Mouse (Mus musculus): ENCODE measurements around the gene Zscan5b. TPM values are rescaled to one million over a fixed set of nuclear protein-coding genes. Genes with fewer than 3 reads are reported as not detected.
"Not testable (repeated sequence)": the region's sequence is repeated elsewhere in the genome, so short reads cannot be mapped to it uniquely, and the experiment has no call there.

The Zscan5b gene
- polyA plus RNA-seq, 1 experiment from 2014 or later: not detected

DNA sequence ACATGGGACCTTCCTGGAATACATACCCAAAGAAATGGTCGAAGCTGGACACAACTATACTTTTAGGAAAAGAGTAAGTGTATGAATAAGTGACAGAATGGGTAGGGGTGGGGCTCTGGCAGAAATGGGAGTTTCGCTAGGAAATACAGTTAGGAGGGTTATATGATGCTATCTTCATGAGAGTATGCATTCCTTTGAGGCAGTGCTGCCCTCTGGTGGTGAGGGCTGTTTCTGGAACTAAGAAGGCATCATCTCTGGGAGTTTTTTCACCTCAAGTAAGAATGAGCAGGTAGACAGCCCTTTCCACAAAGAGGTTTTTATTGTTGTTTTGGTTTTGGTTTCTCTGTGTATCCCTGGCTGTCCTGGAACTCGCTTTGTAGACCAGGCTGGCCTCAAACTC lies 30.7 kb upstream of the Zscan5b start:
- Histone ChIP-seq H3K36me3 (ENCODE audit: poor library complexity, severe bottlenecking) (peaks cover 42% of the 10 kb centered on the region), H3K9ac (no peak overlapping the region), H3K9me3 (replicated peaks) (no peaks in the 10 kb centered on the region), H3K4me3 (no peak overlapping the region), H3K4me2 (no peak overlapping the region), H3K27me3 (no peaks in the 10 kb centered on the region), H3K4me1 (no peaks in the 10 kb centered on the region), H3K27ac (no peak overlapping the region)
- WGBS: 37% methylated on average over 3 of the region's 3 CpGs
- peak; percentile 34; the same call in 1 of the 2 replicates for ATAC-seq

DNA sequence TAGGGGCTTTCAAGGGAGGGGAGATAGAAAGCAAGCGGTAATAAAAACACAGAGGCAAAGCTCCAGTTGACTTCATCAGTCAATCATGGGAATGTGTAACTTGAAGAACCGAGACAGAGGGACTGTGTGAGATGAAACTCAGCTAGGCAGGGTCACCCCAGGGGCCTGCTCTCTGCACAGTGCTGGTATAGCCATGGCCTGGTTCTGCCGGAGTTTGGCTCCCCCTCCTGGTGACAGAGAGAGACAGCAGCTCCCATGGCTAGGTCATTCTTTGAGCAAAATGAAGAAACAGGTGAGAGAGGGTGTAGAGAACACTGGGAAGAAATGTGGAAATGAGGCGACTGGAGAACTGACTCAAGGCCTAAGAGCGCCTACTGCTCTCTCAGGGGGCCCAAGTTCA lies 27.9 kb upstream of the Zscan5b start:
- WGBS: 20% methylated on average over 5 of the region's 5 CpGs
- H3K9me3 ChIP-seq (replicated peaks): no peaks in the 10 kb centered on the region

GRCm38 (mm10) chr7:6195777-6196176 lies 26.3 kb upstream of the Zscan5b start:
- no peaks in the 10 kb centered on the region for H3K27me3 ChIP-seq
- no peaks in the 10 kb centered on the region for H3K36me3 ChIP-seq (ENCODE audit: poor library complexity, severe bottlenecking)
- no peaks in the 10 kb centered on the region; the same call in 1 of the 2 replicates for H3K9me3 ChIP-seq (replicated peaks)
- no peak overlapping the region for H3K4me2 ChIP-seq
- 59% methylated on average over 2 of the region's 2 CpGs for WGBS
- no peak overlapping the region for H3K9ac ChIP-seq
- ATAC-seq: no peak
- H3K4me1 ChIP-seq: no peaks in the 10 kb centered on the region
- no peak overlapping the region for H3K27ac ChIP-seq
- no peak overlapping the region for H3K4me3 ChIP-seq

More for the DNA sequence above, 27.9 kb upstream of the Zscan5b start:
- ATAC-seq: peak; percentile 80
- Histone ChIP-seq H3K27me3 (no peaks in the 10 kb centered on the region), H3K4me2 (no peak overlapping the region), H3K9ac (no peak overlapping the region), H3K27ac (no peak overlapping the region), H3K36me3 (ENCODE audit: poor library complexity, severe bottlenecking) (peaks cover 15% of the 10 kb centered on the region), H3K4me1 (no peaks in the 10 kb centered on the region), H3K4me3 (no peak overlapping the region)

- no peak within 1 kb of the TSS for H3K9ac ChIP-seq
- H3K36me3 ChIP-seq (ENCODE audit: poor library complexity, severe bottlenecking): no peaks in the 10 kb centered on the region
- no peak within 1 kb of the TSS for H3K4me3 ChIP-seq
- no peak for ATAC-seq
- WGBS: 68% methylated on average over 3 of the region's 3 CpGs
- no peaks in the 10 kb centered on the region for H3K4me1 ChIP-seq
- H3K9me3 ChIP-seq (replicated peaks): no peaks in the 10 kb centered on the region; the same call in 1 of the 2 replicates
- H3K4me2 ChIP-seq: no peak within 1 kb of the TSS
- no peaks in the 10 kb centered on the region for H3K27me3 ChIP-seq
- no peak within 1 kb of the TSS for H3K27ac ChIP-seq
Measured at GRCm38 (mm10) chr7:6196790-6197189, 25.3 kb upstream of the Zscan5b start, which contains the start of gene Galp. TSS of gene Galp (plus strand) at chr7:6197090.

- no peak overlapping the region for H3K4me2 ChIP-seq
Measured at GRCm38 (mm10) chr7:6204200-6204599, 17.9 kb upstream of the Zscan5b start.

DNA sequence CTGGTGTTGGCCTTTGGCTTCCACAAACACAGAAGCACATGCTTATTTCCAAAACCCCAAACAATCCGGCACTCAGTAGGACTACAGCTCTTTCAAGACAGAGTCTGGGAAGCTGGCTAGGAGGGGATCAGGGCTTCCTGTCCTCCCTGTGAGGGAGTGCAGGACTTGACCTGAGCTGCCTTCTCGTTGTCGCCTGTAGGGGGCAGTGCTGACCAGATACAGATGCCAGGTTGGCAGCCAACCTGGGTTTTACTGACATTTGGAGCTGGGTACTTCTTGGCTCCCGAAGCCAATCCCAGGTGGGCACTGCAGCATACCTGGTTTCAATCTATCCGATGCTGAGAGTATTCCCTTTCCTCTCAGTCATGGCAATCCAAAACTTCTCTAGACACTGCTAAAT lies 8.9 kb upstream of the Zscan5b start:
- no peaks in the 10 kb centered on the region for H3K36me3 ChIP-seq (ENCODE audit: poor library complexity, severe bottlenecking)
- H3K4me1 ChIP-seq: no peaks in the 10 kb centered on the region
- no peak overlapping the region for H3K4me3 ChIP-seq
- no peak overlapping the region for H3K27ac ChIP-seq
- peaks cover 24% of the 10 kb centered on the region for H3K9me3 ChIP-seq (replicated peaks)
- no peak overlapping the region for H3K9ac ChIP-seq
- H3K27me3 ChIP-seq: no peaks in the 10 kb centered on the region
- ATAC-seq: no peak
- 57% methylated on average over 5 of the region's 5 CpGs for WGBS
- H3K4me2 ChIP-seq: no peak overlapping the region

More at GRCm38 (mm10) chr7:6204200-6204599, 17.9 kb upstream of the Zscan5b start:
- Histone ChIP-seq H3K4me3 (no peak overlapping the region), H3K27me3 (no peaks in the 10 kb centered on the region), H3K36me3 (ENCODE audit: poor library complexity, severe bottlenecking) (no peaks in the 10 kb centered on the region), H3K9me3 (replicated peaks) (no peaks in the 10 kb centered on the region; the same call in none of the 2 replicates), H3K4me1 (no peaks in the 10 kb centered on the region), H3K9ac (no peak overlapping the region), H3K27ac (no peak overlapping the region)
- WGBS: 80% methylated on average over 3 of the region's 3 CpGs
- ATAC-seq: no peak

- not testable (repeated sequence) for ATAC-seq; H3K4me2 ChIP-seq; H3K36me3 ChIP-seq (ENCODE audit: poor library complexity, severe bottlenecking); H3K9ac ChIP-seq; H3K27ac ChIP-seq; H3K4me3 ChIP-seq; H3K4me1 ChIP-seq; H3K27me3 ChIP-seq
- 65% methylated on average over 4 of the region's 4 CpGs for WGBS
- peaks cover 24% of the 10 kb centered on the region for H3K9me3 ChIP-seq (replicated peaks)
Measured at GRCm38 (mm10) chr7:6214691-6215090, 7.4 kb upstream of the Zscan5b start.

DNA sequence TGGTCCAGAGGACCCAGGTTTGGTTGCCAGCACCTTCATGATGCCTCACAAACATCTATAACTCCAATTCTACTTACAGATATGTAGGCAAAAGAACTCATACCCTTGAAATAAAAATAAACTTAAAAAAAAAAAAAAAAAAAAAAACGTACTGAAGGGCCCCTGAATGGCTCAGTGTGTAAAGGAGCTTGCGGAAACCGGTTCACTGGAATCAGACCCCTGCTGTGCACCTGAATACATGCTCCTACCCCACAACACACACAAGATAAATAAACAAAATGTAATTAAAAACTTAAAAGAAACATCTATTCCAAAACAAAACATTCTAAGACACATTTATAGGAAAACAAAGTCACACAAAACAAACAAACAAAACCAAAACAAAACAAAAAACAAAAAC lies 1.9 kb upstream of the Zscan5b start:
- Histone ChIP-seq H3K27me3 (no peaks in the 10 kb centered on the region), H3K4me2 (no peak overlapping the region)
- 38% methylated on average over 3 of the region's 3 CpGs for WGBS

GRCm38 (mm10) chr7:6228491-6228890 lies 6.4 kb downstream of the Zscan5b start:
- not testable (repeated sequence) for H3K4me1 ChIP-seq; H3K27me3 ChIP-seq; H3K4me3 ChIP-seq; H3K4me2 ChIP-seq; ATAC-seq; H3K27ac ChIP-seq; H3K9ac ChIP-seq; H3K36me3 ChIP-seq (ENCODE audit: poor library complexity, severe bottlenecking)
- WGBS: 54% methylated on average over 8 of the region's 8 CpGs
- H3K9me3 ChIP-seq (replicated peaks): peaks cover 25% of the 10 kb centered on the region

More for the DNA sequence above, 1.9 kb upstream of the Zscan5b start:
- Histone ChIP-seq H3K9ac (no peak overlapping the region), H3K27ac (no peak overlapping the region), H3K4me3 (no peak overlapping the region), H3K36me3 (ENCODE audit: poor library complexity, severe bottlenecking) (no peaks in the 10 kb centered on the region), H3K9me3 (replicated peaks) (peaks cover 21% of the 10 kb centered on the region; the same call in 1 of the 2 replicates), H3K4me1 (no peaks in the 10 kb centered on the region)
- no peak for ATAC-seq

- Histone ChIP-seq H3K4me3 (no peak overlapping the region), H3K9me3 (replicated peaks) (0 out of 2 replicates have a peak, but pooled peaks cover under 1% of the 10 kb centered on the region), H3K4me1 (no peaks in the 10 kb centered on the region), H3K4me2 (no peak overlapping the region), H3K27ac (no peak overlapping the region), H3K27me3 (no peaks in the 10 kb centered on the region), H3K9ac (no peak overlapping the region), H3K36me3 (ENCODE audit: poor library complexity, severe bottlenecking) (no peaks in the 10 kb centered on the region)
- no peak for ATAC-seq
- 51% methylated on average over 11 of the region's 11 CpGs for WGBS
Measured at GRCm38 (mm10) chr7:6239787-6240186, 17.7 kb downstream of the Zscan5b start.

DNA sequence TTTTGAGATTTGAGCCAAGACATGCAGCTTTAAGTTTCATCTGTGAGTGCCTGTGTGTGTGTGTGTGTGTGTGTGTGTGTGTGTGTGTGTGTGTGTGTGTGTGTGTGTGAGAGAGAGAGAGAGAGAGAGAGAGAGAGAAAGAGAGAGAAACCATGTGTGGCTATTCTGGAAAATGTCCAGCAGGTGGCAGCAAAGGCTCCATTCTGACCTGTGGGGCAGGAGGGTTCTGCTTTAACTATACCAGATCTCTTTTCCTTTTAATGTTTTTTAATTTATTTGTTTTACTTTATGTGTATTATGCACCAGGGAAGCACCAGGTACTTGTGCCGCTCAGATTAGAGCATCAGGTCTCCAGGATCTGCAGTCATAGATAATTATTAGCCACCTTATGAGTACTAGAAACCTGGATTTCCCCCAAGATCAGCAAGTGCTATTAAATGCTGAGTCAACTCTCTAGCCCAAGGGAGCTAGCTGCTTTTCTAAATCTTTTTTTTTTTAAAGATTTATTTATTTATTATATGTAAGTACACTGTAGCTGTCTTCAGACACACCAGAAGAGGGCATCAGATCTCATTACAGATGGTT lies 18.9 kb downstream of the Zscan5b start:
- H3K4me1 ChIP-seq; H3K27ac ChIP-seq; H3K4me2 ChIP-seq; H3K4me3 ChIP-seq; H3K9ac ChIP-seq; H3K27me3 ChIP-seq; ATAC-seq; H3K9me3 ChIP-seq (replicated peaks); H3K36me3 ChIP-seq (ENCODE audit: poor library complexity, severe bottlenecking): not testable (repeated sequence)
- WGBS: 12% methylated on average over 1 of the region's 1 CpGs

- 66% methylated on average over 11 of the region's 11 CpGs for WGBS
- no peaks in the 10 kb centered on the region for H3K9me3 ChIP-seq (replicated peaks)
- H3K27ac ChIP-seq: no peak overlapping the region
- H3K4me2 ChIP-seq: no peak overlapping the region
- no peaks in the 10 kb centered on the region for H3K27me3 ChIP-seq
- no peaks in the 10 kb centered on the region for H3K4me1 ChIP-seq
- no peak for ATAC-seq
- H3K9ac ChIP-seq: no peak overlapping the region
- H3K4me3 ChIP-seq: no peak overlapping the region
- H3K36me3 ChIP-seq (ENCODE audit: poor library complexity, severe bottlenecking): no peaks in the 10 kb centered on the region
Measured at GRCm38 (mm10) chr7:6244361-6245292, 22.5 kb downstream of the Zscan5b start.
